Mouse (Mus musculus): ENCODE results near the gene Micall1. TPM values are rescaled to one million over a fixed set of nuclear protein-coding genes. Genes with fewer than 3 reads are reported as not detected.

Gene Micall1
- polyA plus RNA-seq (2015; fragmentation: Nextera tagmentation; extraction: Ambion mirVana), result 21.1 and 23.2 TPM in 2 replicates

DNA sequence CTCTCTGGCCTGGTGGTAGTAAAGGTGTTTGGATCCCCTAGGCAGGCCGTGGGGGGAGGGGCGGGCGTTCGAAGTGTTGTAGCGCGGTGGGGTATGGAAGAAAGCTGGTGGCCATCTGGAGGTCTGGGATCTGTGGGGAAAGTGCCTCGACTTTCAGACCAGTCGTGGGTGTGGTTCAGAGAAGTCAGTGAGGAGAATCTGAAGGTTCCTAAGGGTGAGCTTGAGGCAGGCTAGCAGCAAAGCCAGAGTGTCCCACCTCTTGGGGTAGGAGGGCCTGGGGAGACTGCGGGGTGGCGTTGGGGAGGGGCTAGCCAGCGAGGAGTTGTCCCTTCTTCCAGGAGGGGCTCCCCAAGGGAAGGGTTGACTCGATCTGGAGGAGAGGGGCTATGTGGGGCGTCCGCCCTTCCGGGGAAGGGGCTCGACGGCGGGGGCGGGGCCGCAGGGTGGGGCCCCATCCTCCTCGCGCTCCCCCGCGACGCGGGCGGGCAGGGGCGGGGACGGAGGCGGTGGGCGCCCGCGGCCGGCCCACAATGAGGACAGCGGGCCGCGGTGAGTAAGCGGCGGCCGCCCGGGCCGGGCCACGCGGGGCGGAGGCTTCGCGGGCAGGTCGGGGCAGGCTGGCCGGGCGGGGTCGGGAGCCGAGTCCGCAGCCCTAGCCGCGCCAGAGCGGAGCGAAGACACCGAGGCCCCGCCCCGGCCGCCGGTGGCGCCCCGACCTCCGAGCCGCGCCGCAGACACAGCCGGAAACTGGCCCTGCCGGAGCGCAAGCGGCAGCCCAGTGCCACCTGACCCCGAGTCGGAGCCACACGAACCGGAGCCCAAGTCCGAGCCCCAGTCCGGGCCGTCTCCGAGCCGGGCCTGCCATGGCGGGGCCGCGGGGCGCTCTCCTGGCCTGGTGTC, at the start of gene Micall1:
Micall1 (plus strand) TSS at position 478 of the 900 bp plus-strand sequence.
- Histone ChIP-seq H3K27me3 (ENCODE audit: control insufficient read depth, insufficient read depth, low read length) (no peaks in the 10 kb centered on the region), H3K9me3 (replicated peaks; ENCODE audit: control insufficient read depth, low read length) (no peaks in the 10 kb centered on the region), H3K27ac (ENCODE audit: low read length) (peak within 1 kb of the TSS; percentile 98), H3K4me3 (ENCODE audit: low read length) (peak within 1 kb of the TSS; percentile 95), H3K4me1 (ENCODE audit: control insufficient read depth, insufficient read depth, low read length) (peaks cover 27% of the 10 kb centered on the region), H3K4me2 (ENCODE audit: low read depth, low read length) (peak within 1 kb of the TSS; percentile 72), H3K9ac (ENCODE audit: low read length) (peak within 1 kb of the TSS; percentile 99), H3K36me3 (ENCODE audit: control insufficient read depth, insufficient read depth) (no peaks in the 10 kb centered on the region)
- peak; percentile 69 for ATAC-seq (replicated peaks; ENCODE audit: extremely low read depth, insufficient read depth, low FRiP score)
- WGBS, result under 1% methylated on average over 80 of the region's 85 CpGs

DNA sequence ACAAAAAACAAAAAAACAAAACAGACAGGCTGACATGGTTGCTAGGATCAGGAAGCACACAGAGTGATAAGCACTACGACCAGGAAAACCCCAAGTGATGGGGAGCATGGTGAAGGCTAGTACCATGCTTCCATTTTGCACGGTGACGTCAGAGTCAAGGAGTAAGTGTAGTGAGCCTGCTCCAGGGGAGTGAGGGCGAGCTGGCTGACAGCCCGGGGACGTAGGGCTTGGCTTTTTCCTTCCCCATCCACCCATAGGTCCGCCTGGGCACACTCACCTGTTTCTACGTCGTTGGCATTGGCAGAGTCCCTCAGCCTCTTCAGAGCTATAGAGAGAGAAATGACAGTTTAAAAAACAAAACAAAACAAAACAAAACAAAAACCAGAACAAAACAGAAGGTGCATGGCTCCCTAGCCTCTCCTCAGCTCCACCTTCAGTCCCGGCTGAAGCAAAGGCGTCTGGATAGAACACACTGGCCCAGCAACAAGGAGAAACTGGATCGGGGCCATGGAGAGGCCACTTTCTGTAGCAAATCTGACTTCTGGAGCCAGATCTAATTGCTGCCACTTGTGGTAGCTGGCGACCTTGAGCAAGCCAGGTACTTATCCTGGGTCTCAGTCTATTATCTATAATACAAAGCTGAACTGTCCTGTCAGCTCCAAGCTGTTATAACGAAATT, 47.7 kb upstream of the Micall1 start:
- Histone ChIP-seq H3K36me3 (ENCODE audit: control insufficient read depth, insufficient read depth) (peaks cover 24% of the 10 kb centered on the region), H3K27me3 (ENCODE audit: control insufficient read depth, insufficient read depth, low read length) (no peaks in the 10 kb centered on the region), H3K4me1 (ENCODE audit: control insufficient read depth, insufficient read depth, low read length) (peaks cover 17% of the 10 kb centered on the region), H3K4me2 (ENCODE audit: low read depth, low read length) (peak overlapping the region; percentile 17; the same call in 1 of the 2 replicates), H3K27ac (ENCODE audit: low read length) (no peak overlapping the region), H3K9ac (ENCODE audit: low read length) (0 out of 2 replicates have a peak overlapping the region, but pooled peaks have one; percentile 18), H3K4me3 (ENCODE audit: low read length) (no peak overlapping the region), H3K9me3 (replicated peaks; ENCODE audit: control insufficient read depth, low read length) (no peaks in the 10 kb centered on the region)
- WGBS, result 74% methylated on average over 14 of the region's 14 CpGs
- ATAC-seq (replicated peaks; ENCODE audit: extremely low read depth, insufficient read depth, low FRiP score), result no peak

- under 1% methylated on average over 80 of the region's 80 CpGs for WGBS
- peak within 1 kb of the TSS; percentile 88 for H3K9ac ChIP-seq (ENCODE audit: low read length)
- H3K36me3 ChIP-seq (ENCODE audit: control insufficient read depth, insufficient read depth), result peaks cover 16% of the 10 kb centered on the region
- no peaks in the 10 kb centered on the region for H3K27me3 ChIP-seq (ENCODE audit: control insufficient read depth, insufficient read depth, low read length)
- peak; percentile 100 for ATAC-seq (replicated peaks; ENCODE audit: extremely low read depth, insufficient read depth, low FRiP score)
- H3K4me3 ChIP-seq (ENCODE audit: low read length), result peak within 1 kb of the TSS; percentile 73
- H3K27ac ChIP-seq (ENCODE audit: low read length), result peak within 1 kb of the TSS; percentile 72
- peaks cover 17% of the 10 kb centered on the region for H3K4me1 ChIP-seq (ENCODE audit: control insufficient read depth, insufficient read depth, low read length)
- H3K4me2 ChIP-seq (ENCODE audit: low read depth, low read length), result peak within 1 kb of the TSS; percentile 86
- no peaks in the 10 kb centered on the region for H3K9me3 ChIP-seq (replicated peaks; ENCODE audit: control insufficient read depth, low read length)
These were observed 46.1 kb upstream of the Micall1 start, which contains the start of gene Ankrd54 for GRCm38 (mm10) chr15:79062376-79063159. Gene Ankrd54 (minus strand): TSS chr15:79062893.

DNA sequence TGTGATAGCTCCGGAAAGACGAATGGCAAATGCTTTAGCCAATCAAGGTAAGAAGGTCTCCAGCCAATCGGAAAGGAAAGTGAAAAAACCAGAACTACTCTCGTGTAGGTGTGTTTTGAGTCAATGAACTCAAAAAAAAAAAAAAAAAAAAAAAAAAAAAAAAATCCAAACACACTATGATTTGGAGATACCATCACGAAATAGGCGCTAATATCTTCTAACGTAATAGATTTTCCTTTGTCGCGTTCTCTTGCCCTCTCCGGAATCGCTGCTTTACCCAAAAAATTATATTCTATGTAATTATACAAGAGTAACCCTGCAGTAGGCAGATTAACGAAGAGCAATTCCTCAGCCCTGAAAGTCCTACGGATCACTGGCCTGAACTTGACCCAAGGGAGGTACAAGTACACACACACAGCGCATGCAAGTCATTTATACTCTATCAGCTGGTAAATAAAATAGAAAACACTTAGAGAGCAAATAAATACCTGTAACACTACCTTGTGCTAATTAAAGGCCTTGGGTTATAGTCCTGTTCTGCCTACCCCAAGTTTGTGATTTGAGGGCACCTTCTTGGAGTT, 45.4 kb upstream of the Micall1 start:
- Histone ChIP-seq H3K4me1 (ENCODE audit: control insufficient read depth, insufficient read depth, low read length) (peaks cover 17% of the 10 kb centered on the region), H3K27me3 (ENCODE audit: control insufficient read depth, insufficient read depth, low read length) (no peaks in the 10 kb centered on the region), H3K4me2 (ENCODE audit: low read depth, low read length) (peak overlapping the region; percentile 80), H3K9me3 (replicated peaks; ENCODE audit: control insufficient read depth, low read length) (no peaks in the 10 kb centered on the region), H3K9ac (ENCODE audit: low read length) (peak overlapping the region; percentile 71), H3K36me3 (ENCODE audit: control insufficient read depth, insufficient read depth) (peaks cover 12% of the 10 kb centered on the region), H3K27ac (ENCODE audit: low read length) (no peak overlapping the region), H3K4me3 (ENCODE audit: low read length) (peak overlapping the region; percentile 51)
- WGBS, result 9% methylated on average over 14 of the region's 14 CpGs
- no peak for ATAC-seq (replicated peaks; ENCODE audit: extremely low read depth, insufficient read depth, low FRiP score)

- WGBS, result 54% methylated on average over 8 of the region's 8 CpGs
- H3K27me3 ChIP-seq (ENCODE audit: control insufficient read depth, insufficient read depth, low read length), result no peaks in the 10 kb centered on the region
- no peak overlapping the region for H3K4me2 ChIP-seq (ENCODE audit: low read depth, low read length)
- ATAC-seq (replicated peaks; ENCODE audit: extremely low read depth, insufficient read depth, low FRiP score), result no peak
- peaks cover 17% of the 10 kb centered on the region for H3K4me1 ChIP-seq (ENCODE audit: control insufficient read depth, insufficient read depth, low read length)
- no peaks in the 10 kb centered on the region for H3K9me3 ChIP-seq (replicated peaks; ENCODE audit: control insufficient read depth, low read length)
- H3K27ac ChIP-seq (ENCODE audit: low read length), result no peak overlapping the region
- no peak overlapping the region for H3K4me3 ChIP-seq (ENCODE audit: low read length)
- H3K36me3 ChIP-seq (ENCODE audit: control insufficient read depth, insufficient read depth), result no peaks in the 10 kb centered on the region
- no peak overlapping the region for H3K9ac ChIP-seq (ENCODE audit: low read length)
These were observed 43.5 kb upstream of the Micall1 start for GRCm38 (mm10) chr15:79065086-79065770.

DNA sequence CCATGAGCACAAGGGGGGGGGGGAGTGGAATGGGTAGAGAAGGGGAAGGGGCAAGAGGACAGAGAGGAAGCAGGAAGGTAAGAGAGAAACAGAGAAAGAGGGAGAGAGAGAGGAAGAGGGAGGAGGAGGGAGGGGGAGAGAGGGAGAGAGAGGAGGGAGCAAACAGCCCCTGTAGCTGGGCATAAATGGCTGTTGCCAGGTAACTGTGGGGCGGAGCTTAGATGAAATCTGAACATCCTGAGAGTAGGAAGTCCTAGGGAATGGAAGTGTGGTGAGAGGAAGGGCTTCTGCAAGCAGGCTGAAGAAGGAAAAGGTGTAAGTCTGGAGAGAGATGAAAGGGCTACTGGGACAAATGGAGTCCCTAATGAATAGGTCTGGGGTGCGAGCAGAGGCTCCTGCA, 42.4 kb upstream of the Micall1 start:
- Histone ChIP-seq H3K36me3 (ENCODE audit: control insufficient read depth, insufficient read depth) (no peaks in the 10 kb centered on the region), H3K4me3 (ENCODE audit: low read length) (no peak overlapping the region), H3K9me3 (replicated peaks; ENCODE audit: control insufficient read depth, low read length) (no peaks in the 10 kb centered on the region), H3K4me1 (ENCODE audit: control insufficient read depth, insufficient read depth, low read length) (peaks cover 13% of the 10 kb centered on the region), H3K9ac (ENCODE audit: low read length) (no peak overlapping the region), H3K27me3 (ENCODE audit: control insufficient read depth, insufficient read depth, low read length) (no peaks in the 10 kb centered on the region), H3K4me2 (ENCODE audit: low read depth, low read length) (no peak overlapping the region), H3K27ac (ENCODE audit: low read length) (no peak overlapping the region)
- no peak for ATAC-seq (replicated peaks; ENCODE audit: extremely low read depth, insufficient read depth, low FRiP score)
- WGBS, result 50% methylated on average over 2 of the region's 2 CpGs

- H3K4me1 ChIP-seq (ENCODE audit: control insufficient read depth, insufficient read depth, low read length), result peaks cover 4% of the 10 kb centered on the region
- H3K9me3 ChIP-seq (replicated peaks; ENCODE audit: control insufficient read depth, low read length), result no peaks in the 10 kb centered on the region
- no peak overlapping the region for H3K4me3 ChIP-seq (ENCODE audit: low read length)
- no peak overlapping the region for H3K27ac ChIP-seq (ENCODE audit: low read length)
- H3K9ac ChIP-seq (ENCODE audit: low read length), result no peak overlapping the region
- H3K4me2 ChIP-seq (ENCODE audit: low read depth, low read length), result no peak overlapping the region
- 43% methylated on average over 3 of the region's 3 CpGs for WGBS
- no peaks in the 10 kb centered on the region for H3K27me3 ChIP-seq (ENCODE audit: control insufficient read depth, insufficient read depth, low read length)
- ATAC-seq (replicated peaks; ENCODE audit: extremely low read depth, insufficient read depth, low FRiP score), result no peak
- H3K36me3 ChIP-seq (ENCODE audit: control insufficient read depth, insufficient read depth), result no peaks in the 10 kb centered on the region
These were observed 41.1 kb upstream of the Micall1 start for GRCm38 (mm10) chr15:79067631-79068030.

GRCm38 (mm10) chr15:79068416-79068815, 40.3 kb upstream of the Micall1 start:
- Histone ChIP-seq H3K9me3 (replicated peaks; ENCODE audit: control insufficient read depth, low read length) (no peaks in the 10 kb centered on the region), H3K9ac (ENCODE audit: low read length) (no peak overlapping the region), H3K36me3 (ENCODE audit: control insufficient read depth, insufficient read depth) (no peaks in the 10 kb centered on the region), H3K4me1 (ENCODE audit: control insufficient read depth, insufficient read depth, low read length) (peaks cover 3% of the 10 kb centered on the region), H3K27me3 (ENCODE audit: control insufficient read depth, insufficient read depth, low read length) (no peaks in the 10 kb centered on the region), H3K27ac (ENCODE audit: low read length) (no peak overlapping the region), H3K4me3 (ENCODE audit: low read length) (no peak overlapping the region), H3K4me2 (ENCODE audit: low read depth, low read length) (no peak overlapping the region)
- 60% methylated on average over 3 of the region's 3 CpGs for WGBS
- ATAC-seq (replicated peaks; ENCODE audit: extremely low read depth, insufficient read depth, low FRiP score), result no peak

Data from heart, embryonic 16.5 days (tissue).